Mouse (Mus musculus): ENCODE data around the gene Gm11114. TPM values are rescaled to one million over a fixed set of nuclear protein-coding genes. Genes with fewer than 3 reads are reported as not detected.

The Gm11114 gene
- polyA plus RNA-seq, 1 experiment from 2014 or later, result not detected

- ATAC-seq (ENCODE audit: low FRiP score, low read depth), result peak; percentile 93
- H3K9me3 ChIP-seq, result no peaks in the 10 kb centered on the region
- peaks cover 37% of the 10 kb centered on the region for H3K27me3 ChIP-seq
- peak within 1 kb of the TSS; percentile 75 for H3K9ac ChIP-seq
- peak within 1 kb of the TSS; percentile 67 for H3K4me3 ChIP-seq
- peak within 1 kb of the TSS; percentile 86 for H3K4me2 ChIP-seq (replicated peaks)
- no peaks in the 10 kb centered on the region for H3K36me3 ChIP-seq
- WGBS, result under 1% methylated on average over 72 of the region's 72 CpGs
- H3K27ac ChIP-seq, result peak within 1 kb of the TSS; percentile 80
- H3K4me1 ChIP-seq, result peaks cover 19% of the 10 kb centered on the region
Observed at GRCm38 (mm10) chr9:85327242-85328211, 15.0 kb downstream of the Gm11114 start, which contains the start of gene Tent5a. Tent5a (minus strand) TSS chr9:85327348.

- Histone ChIP-seq H3K27me3 (peaks cover 37% of the 10 kb centered on the region), H3K9ac (peak overlapping the region; percentile 75), H3K36me3 (no peaks in the 10 kb centered on the region), H3K4me3 (peak overlapping the region; percentile 67), H3K4me2 (replicated peaks) (peak overlapping the region; percentile 86), H3K27ac (peak overlapping the region; percentile 80), H3K9me3 (no peaks in the 10 kb centered on the region), H3K4me1 (peaks cover 19% of the 10 kb centered on the region)
- peak; percentile 38; the same call in 1 of the 2 replicates for ATAC-seq (ENCODE audit: low FRiP score, low read depth)
- 2% methylated on average over 16 of the region's 16 CpGs for WGBS
Observed at GRCm38 (mm10) chr9:85328259-85328658, 15.7 kb downstream of the Gm11114 start.

- Histone ChIP-seq H3K4me2 (replicated peaks) (no peak overlapping the region), H3K27ac (no peak overlapping the region), H3K4me1 (peaks cover 6% of the 10 kb centered on the region), H3K27me3 (peaks cover 8% of the 10 kb centered on the region), H3K9ac (no peak overlapping the region), H3K9me3 (no peaks in the 10 kb centered on the region), H3K4me3 (no peak overlapping the region), H3K36me3 (no peaks in the 10 kb centered on the region)
- 70% methylated on average over 2 of the region's 2 CpGs for WGBS
- no peak for ATAC-seq (ENCODE audit: low FRiP score, low read depth)
Observed at GRCm38 (mm10) chr9:85331521-85331920, 18.9 kb downstream of the Gm11114 start.

- H3K9ac ChIP-seq, result no peak overlapping the region
- no peaks in the 10 kb centered on the region for H3K9me3 ChIP-seq
- no peak overlapping the region for H3K27ac ChIP-seq
- H3K4me1 ChIP-seq, result no peaks in the 10 kb centered on the region
- no peak overlapping the region for H3K4me3 ChIP-seq
- no peaks in the 10 kb centered on the region for H3K36me3 ChIP-seq
- 89% methylated on average over 7 of the region's 7 CpGs for WGBS
- H3K4me2 ChIP-seq (replicated peaks), result no peak overlapping the region
- H3K27me3 ChIP-seq, result no peaks in the 10 kb centered on the region
- no peak for ATAC-seq (ENCODE audit: low FRiP score, low read depth)
Observed at GRCm38 (mm10) chr9:85336046-85336445, 23.5 kb downstream of the Gm11114 start.

- Histone ChIP-seq H3K36me3 (no peaks in the 10 kb centered on the region), H3K27me3 (no peaks in the 10 kb centered on the region), H3K9ac (no peak overlapping the region), H3K4me3 (no peak overlapping the region), H3K4me1 (no peaks in the 10 kb centered on the region), H3K4me2 (replicated peaks) (no peak overlapping the region), H3K27ac (no peak overlapping the region), H3K9me3 (no peaks in the 10 kb centered on the region)
- WGBS, result 69% methylated on average over 3 of the region's 3 CpGs
- ATAC-seq (ENCODE audit: low FRiP score, low read depth), result no peak
Observed at GRCm38 (mm10) chr9:85340303-85340702, 27.7 kb downstream of the Gm11114 start.

GRCm38 (mm10) chr9:85342892-85343785 is 30.6 kb downstream of the Gm11114 start:
- H3K9ac ChIP-seq, result no peak overlapping the region
- H3K27me3 ChIP-seq, result no peaks in the 10 kb centered on the region
- no peak for ATAC-seq (ENCODE audit: low FRiP score, low read depth)
- no peak overlapping the region for H3K4me2 ChIP-seq (replicated peaks)
- no peaks in the 10 kb centered on the region for H3K9me3 ChIP-seq
- H3K4me1 ChIP-seq, result no peaks in the 10 kb centered on the region
- no peak overlapping the region for H3K27ac ChIP-seq
- WGBS, result 73% methylated on average over 8 of the region's 8 CpGs
- no peaks in the 10 kb centered on the region for H3K36me3 ChIP-seq
- H3K4me3 ChIP-seq, result no peak overlapping the region

- 67% methylated on average over 10 of the region's 10 CpGs for WGBS
- Histone ChIP-seq H3K27me3 (no peaks in the 10 kb centered on the region), H3K4me3 (no peak overlapping the region), H3K36me3 (no peaks in the 10 kb centered on the region), H3K4me2 (replicated peaks) (no peak overlapping the region), H3K9me3 (no peaks in the 10 kb centered on the region), H3K9ac (no peak overlapping the region), H3K27ac (no peak overlapping the region), H3K4me1 (no peaks in the 10 kb centered on the region)
- ATAC-seq (ENCODE audit: low FRiP score, low read depth), result no peak
Observed at GRCm38 (mm10) chr9:85347823-85348523, 35.4 kb downstream of the Gm11114 start.

- no peak for ATAC-seq (ENCODE audit: low FRiP score, low read depth)
- 84% methylated on average over 5 of the region's 5 CpGs for WGBS
- no peaks in the 10 kb centered on the region for H3K9me3 ChIP-seq
- H3K9ac ChIP-seq, result no peak overlapping the region
- no peaks in the 10 kb centered on the region for H3K4me1 ChIP-seq
- H3K4me2 ChIP-seq (replicated peaks), result no peak overlapping the region
- no peaks in the 10 kb centered on the region for H3K27me3 ChIP-seq
- H3K27ac ChIP-seq, result no peak overlapping the region
- no peaks in the 10 kb centered on the region for H3K36me3 ChIP-seq
- no peak overlapping the region for H3K4me3 ChIP-seq
Observed at GRCm38 (mm10) chr9:85355559-85355958, 43.0 kb downstream of the Gm11114 start.

GRCm38 (mm10) chr9:85357154-85357860 is 44.7 kb downstream of the Gm11114 start:
- Histone ChIP-seq H3K4me3 (no peak overlapping the region), H3K36me3 (no peaks in the 10 kb centered on the region), H3K9me3 (no peaks in the 10 kb centered on the region), H3K9ac (no peak overlapping the region), H3K27ac (no peak overlapping the region), H3K27me3 (no peaks in the 10 kb centered on the region), H3K4me2 (replicated peaks) (no peak overlapping the region), H3K4me1 (no peaks in the 10 kb centered on the region)
- 74% methylated on average over 7 of the region's 7 CpGs for whole genome bisulfite sequencing
- ATAC-seq (ENCODE audit: low FRiP score, low read depth), result no peak
